Mouse (Mus musculus): ENCODE results near the gene Ntn3.

Ntn3 gene

GRCm38 (mm10) chr17:24190934-24191333, 18.4 kb downstream of the Ntn3 start:
- DNase-seq (ENCODE audit: low read depth) = no peak

GRCm38 (mm10) chr17:24174259-24174658, 35.1 kb downstream of the Ntn3 start:
- DNase-seq (ENCODE audit: low read depth) = no peak

DNA sequence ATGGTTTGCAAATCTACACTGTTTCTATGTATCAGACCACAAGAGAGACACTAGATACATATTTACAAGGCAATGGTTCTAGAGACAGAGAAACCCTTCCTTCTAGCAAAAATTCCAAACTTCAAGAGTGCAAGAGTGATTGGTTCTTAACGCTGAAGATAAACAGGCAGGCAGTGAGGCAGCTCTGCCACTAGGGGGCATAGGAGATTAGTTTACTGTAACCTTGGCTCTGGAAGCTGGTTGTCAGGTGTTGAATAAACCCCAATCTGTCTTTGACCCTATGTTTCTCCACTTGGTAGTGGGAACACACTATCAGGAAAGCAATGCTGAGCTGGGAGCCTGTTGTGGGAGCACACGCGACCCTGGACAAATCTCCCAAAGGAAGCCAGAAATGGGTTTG, 35.9 kb downstream of the Ntn3 start:
- peak; percentile 62 for DNase-seq (ENCODE audit: low read depth)

GRCm38 (mm10) chr17:24171738-24172137, 37.6 kb downstream of the Ntn3 start:
- no peak for DNase-seq (ENCODE audit: low read depth)

- DNase-seq (ENCODE audit: low read depth) = no peak
Measured at GRCm38 (mm10) chr17:24170729-24171128, 38.6 kb downstream of the Ntn3 start.

DNA sequence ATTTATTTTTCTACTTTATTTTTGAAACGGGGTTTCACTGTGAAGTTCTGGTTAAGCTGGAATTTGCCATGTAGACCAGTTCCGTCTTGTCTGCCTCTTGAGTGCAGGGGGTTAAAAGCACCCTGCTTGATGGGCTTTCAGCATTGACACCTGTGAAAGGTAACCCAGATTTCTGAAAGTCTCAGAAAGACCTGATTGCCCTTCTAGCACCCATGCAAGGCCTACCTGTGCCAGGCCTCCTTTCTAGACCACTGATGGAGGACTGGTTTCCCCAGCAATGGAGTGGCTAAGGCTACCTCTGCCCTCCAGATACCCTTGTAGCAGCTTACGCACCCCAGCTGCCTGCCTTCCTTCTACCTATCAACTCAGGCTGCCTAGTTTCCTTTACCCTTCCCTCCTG, 39.2 kb downstream of the Ntn3 start:
- DNase-seq (ENCODE audit: low read depth) = no peak

DNA sequence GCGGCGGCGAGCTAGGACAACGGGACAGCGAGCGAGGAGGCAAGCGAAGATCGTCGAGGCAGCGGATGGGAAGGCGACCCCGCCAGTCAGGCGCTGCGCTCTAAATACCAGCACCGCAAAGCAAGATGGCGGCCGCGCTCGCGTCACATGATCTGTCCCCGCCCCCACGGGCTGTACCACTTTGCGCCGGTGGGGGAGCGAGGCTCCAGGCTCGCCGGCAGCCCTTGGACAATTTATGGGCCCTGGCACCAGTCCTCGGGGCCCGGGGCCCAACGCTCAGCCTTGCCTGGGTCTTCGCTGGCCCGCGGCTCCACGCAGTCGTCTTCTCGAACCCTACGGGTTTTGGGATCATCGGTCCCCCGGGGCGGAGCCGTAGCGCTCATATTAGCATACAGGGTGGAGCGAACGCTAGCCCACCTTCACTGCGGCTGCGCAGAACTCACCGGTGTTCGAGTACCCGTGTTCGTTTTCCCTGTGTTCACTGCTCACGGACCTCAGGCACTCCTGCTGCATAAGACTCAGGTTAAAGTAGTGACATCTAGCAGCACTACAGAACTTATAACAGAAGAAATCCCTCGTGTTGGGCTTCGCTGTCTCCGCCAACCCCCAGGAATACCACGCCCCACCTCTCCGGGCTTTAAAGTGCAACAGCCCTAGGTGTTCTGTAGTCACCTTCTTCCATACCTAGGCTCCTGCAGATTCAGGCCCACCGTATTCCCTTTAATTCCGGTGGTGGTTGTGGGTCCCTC, 39.8 kb downstream of the Ntn3 start, which contains the start of gene Atp6v0c:
Atp6v0c (minus strand) TSS at position 386 of the 749 bp plus-strand sequence.
- peak; percentile 91 for DNase-seq (ENCODE audit: low read depth)

DNA sequence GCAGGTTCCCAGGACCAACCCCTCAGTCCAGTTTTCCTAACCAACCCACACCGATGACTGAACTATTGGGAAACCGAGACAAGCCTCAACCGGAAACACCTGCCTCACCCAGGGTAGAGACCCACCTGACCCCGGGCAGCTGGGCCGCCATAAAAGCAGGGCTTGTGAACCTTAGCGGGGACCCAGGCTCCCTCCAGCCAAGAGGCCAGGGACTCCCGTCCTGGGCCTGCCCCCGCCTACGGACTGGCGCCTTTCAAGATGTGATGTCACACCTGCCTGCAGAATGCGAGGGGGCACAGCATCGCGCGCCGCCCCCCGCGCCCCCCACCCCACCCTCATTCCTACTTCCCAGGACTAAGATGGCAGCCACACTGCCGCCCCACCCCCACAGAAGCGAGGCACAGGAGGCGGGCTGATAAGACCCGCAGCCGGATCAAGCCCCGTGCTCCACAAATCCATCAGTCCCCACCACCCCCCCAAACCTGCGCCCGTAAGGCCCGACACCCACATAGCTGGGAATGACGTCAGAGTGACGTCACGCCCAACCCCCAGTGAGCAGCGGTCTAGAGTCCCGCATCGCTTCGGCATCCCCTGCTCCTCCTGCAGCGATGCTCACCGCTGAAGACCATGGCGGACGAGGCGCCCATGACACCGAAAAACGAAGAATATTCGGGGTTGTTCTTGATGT, 40.6 kb downstream of the Ntn3 start:
- peak; percentile 67 for DNase-seq (ENCODE audit: low read depth)

- no peak for DNase-seq (ENCODE audit: low read depth)
Measured at GRCm38 (mm10) chr17:24167891-24168505, 41.3 kb downstream of the Ntn3 start.

DNA sequence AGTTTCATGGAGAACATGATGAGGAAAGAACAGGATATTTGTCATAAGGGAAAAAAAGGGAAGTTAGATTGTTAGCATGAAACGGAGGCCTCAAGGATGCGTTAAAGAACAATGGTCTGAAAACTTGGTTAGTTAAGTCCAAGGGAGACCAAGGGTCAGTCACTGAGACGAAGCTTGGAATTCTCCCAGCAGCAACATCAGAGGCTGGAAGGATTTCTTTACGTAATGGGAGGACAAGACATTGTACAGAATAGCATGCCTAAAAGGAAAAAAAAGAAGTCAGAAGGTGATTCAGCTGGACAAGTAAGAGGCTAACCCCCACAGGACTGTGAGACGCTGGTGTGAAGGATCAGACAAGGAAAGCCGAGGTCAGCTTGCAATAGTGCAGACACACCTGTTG, 42.2 kb downstream of the Ntn3 start:
- no peak for DNase-seq (ENCODE audit: low read depth)

GRCm38 (mm10) chr17:24164566-24165259, 44.6 kb downstream of the Ntn3 start:
- DNase-seq (ENCODE audit: low read depth) = no peak

GRCm38 (mm10) chr17:24163176-24163962, 46.0 kb downstream of the Ntn3 start, which contains the start of gene Amdhd2:
TSS of gene Amdhd2 (minus strand) at chr17:24163766.
- DNase-seq (ENCODE audit: low read depth) = peak; percentile 93

DNA sequence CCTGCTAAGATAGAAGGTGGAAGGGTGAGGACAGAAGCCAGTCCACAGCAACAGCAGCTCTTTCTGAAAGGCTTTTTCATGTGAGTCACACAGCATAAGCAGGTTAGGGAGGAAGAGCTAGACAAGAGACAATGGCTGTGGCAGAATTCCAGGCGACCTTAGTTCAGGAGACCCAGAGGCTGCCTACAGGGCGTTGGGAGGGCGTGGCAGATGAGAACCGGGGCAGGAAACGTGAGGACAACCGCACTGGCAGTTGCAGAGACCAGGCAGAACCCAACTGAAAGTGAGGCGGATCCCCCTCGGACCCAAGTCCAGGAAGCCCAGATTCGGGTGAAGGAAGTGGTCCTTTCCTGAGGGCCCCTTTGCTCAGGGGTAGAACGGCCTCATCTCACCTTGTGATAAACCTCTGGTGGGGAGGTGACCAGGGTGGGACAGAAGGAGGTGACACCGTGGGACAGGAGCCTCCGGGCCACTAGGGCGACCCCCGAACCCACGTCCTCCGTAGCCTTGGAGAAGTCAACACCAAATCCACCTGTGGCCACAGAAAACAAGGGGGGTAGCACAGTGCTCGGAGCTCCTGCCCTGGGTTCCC, 46.7 kb downstream of the Ntn3 start:
- DNase-seq (ENCODE audit: low read depth) = no peak

GRCm38 (mm10) chr17:24161466-24161865, 47.9 kb downstream of the Ntn3 start:
- no peak for DNase-seq (ENCODE audit: low read depth)

GRCm38 (mm10) chr17:24157526-24157925, 51.8 kb downstream of the Ntn3 start:
- DNase-seq (ENCODE audit: low read depth) = no peak

DNA sequence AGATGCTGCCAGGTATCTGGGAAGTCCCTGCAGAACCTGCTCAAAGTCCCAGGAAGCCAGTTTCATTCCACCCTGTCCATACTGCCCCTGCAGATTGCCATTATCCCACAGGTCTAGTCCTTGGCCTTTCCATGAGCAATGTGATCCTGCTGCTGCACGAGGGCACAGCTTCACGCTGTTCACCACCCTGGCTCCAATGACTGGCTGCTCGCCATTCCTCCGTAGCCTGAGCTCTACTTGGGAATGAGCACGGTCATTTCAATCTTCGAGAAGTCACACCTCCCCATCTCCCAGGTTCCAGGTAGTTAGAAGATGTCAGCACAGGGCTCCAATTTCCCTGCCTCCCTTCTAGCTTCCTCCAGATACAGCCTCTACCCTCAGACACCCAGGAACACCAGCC, 52.2 kb downstream of the Ntn3 start:
- DNase-seq (ENCODE audit: low read depth) = no peak

- DNase-seq (ENCODE audit: low read depth) = no peak
Measured at GRCm38 (mm10) chr17:24156394-24156793, 52.9 kb downstream of the Ntn3 start.

- DNase-seq (ENCODE audit: low read depth) = no peak
Measured at GRCm38 (mm10) chr17:24155742-24156141, 53.6 kb downstream of the Ntn3 start.

DNA sequence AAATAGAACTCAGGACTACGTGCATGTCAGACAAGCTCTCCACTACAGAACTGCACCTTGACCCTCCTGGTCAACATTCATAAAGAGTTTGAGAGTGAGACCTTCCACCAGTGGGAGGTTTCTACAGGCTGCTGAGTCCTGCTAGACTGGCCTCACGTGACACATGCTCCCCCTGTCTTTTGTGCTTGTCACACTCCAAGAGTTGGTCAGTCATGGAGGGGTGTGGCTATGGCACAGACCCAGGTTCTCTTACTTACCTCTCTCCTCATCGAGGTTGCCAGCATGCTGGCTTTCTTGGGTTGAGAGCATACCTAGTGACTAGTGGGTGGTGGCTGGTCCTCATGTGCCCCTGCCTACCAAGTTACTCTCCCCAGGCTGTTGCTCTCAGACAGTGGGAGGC, 54.9 kb downstream of the Ntn3 start:
- DNase-seq (ENCODE audit: low read depth) = no peak

Data from c-Kit-positive CD71-positive TER-119-negative erythroid progenitor cells, embryonic 14.5 days (primary cell).